Mouse (Mus musculus) heart, adult 2 months (tissue): ENCODE results near the gene Olfr138. TPM values are rescaled to one million over a fixed set of nuclear protein-coding genes. Genes with fewer than 3 reads are reported as not detected.

Experiments used
- DNase-seq, 2 experiments: peaks; one replicate each; pipeline ENCODE4 v3.0.0; 2021
- H3K27ac ChIP-seq: fragments of 200-600 bp; 2 replicates; pipeline ENCODE4 v1.8.1; 2022
- H3K27me3 ChIP-seq: fragments of 200-500 bp; 2 replicates; pipeline ENCODE4 v1.6.1; 2012; ENCODE audit warnings: mild to moderate bottlenecking, low read length, inconsistent platforms, mixed read lengths; ENCODE audit not compliant: control insufficient read depth, insufficient read depth
- H3K36me3 ChIP-seq: fragments of 200-500 bp; 2 replicates; pipeline ENCODE4 v1.6.1; 2012; ENCODE audit warnings: low read length, inconsistent platforms; ENCODE audit not compliant: control insufficient read depth, insufficient read depth
- H3K4me1 ChIP-seq: fragments of 200-500 bp; 2 replicates; pipeline ENCODE4 v1.6.1; 2011; ENCODE audit warnings: low read length; ENCODE audit not compliant: control insufficient read depth, insufficient read depth
- H3K4me3 ChIP-seq: fragments of 200-600 bp; 2 replicates; pipeline ENCODE4 v1.8.1; 2022
- H3K79me2 ChIP-seq: fragments of 200-500 bp; replicated peaks from 2 replicates; pipeline ENCODE4 v1.6.1; 2012; ENCODE audit warnings: mild to moderate bottlenecking, inconsistent platforms, low read length, moderate library complexity, mixed read lengths; ENCODE audit not compliant: control insufficient read depth, insufficient read depth
- H3K9ac ChIP-seq: fragments of 200-500 bp; 2 replicates; pipeline ENCODE4 v1.6.1; 2012; ENCODE audit warnings: low read depth, mild to moderate bottlenecking, control low read depth, inconsistent platforms, low read length, mixed read lengths
- CTCF ChIP-seq: fragments of 200-600 bp; IDR thresholded peaks from 2 replicates; pipeline ENCODE4 v1.8.1; 2022; ENCODE audit warnings: antibody characterized with exemption, mild to moderate bottlenecking, moderate library complexity
- EP300 ChIP-seq: fragments of 200-500 bp; IDR thresholded peaks from 2 replicates; pipeline ENCODE4 v1.6.1; 2011; ENCODE audit warnings: low read depth, low read length, control low read depth; ENCODE audit not compliant: insufficient read depth
- POLR2A ChIP-seq: fragments of 200-500 bp; IDR thresholded peaks from 2 replicates; pipeline ENCODE4 v1.6.1; 2011; ENCODE audit warnings: mild to moderate bottlenecking, low read depth, low read length, control low read depth; ENCODE audit not compliant: insufficient read depth
- WGBS: fragments of 180-500 bp; shearing (Covaris S2); methylation state at CpG from one replicate; pipeline ENCODE4 v1.1.7; 2018; 5-methylcytosine and 5-hydroxymethylcytosine counted together
- intact Hi-C: fragments of 180-260 bp; cut with DNase I; formaldehyde crosslinking; loops from one replicate; pipeline ENCODE4 v1.15.1; 2025
- long read RNA-seq: library from polyadenylated mRNA; stranded (forward); transcript quantifications from one replicate; pipeline ENCODE4 v2.0.0, GENCODE M21; 2021
- polyA plus RNA-seq: library from polyadenylated mRNA; depleted of rRNA; stranded (reverse); fragments of >200 nt; gene quantifications from 2 replicates; pipeline ENCODE4 v1.2.3, GENCODE M21; 2012; rRNA removed
- total RNA-seq, 2 experiments: library from RNA; stranded (reverse); gene quantifications; 2 replicates each; pipeline ENCODE4 v1.2.3; 2021

Gene Olfr138
- total RNA-seq (not detected), polyA plus RNA-seq (not detected in 2 replicates)
- long read RNA-seq = 0 reads

- no peaks in the 10 kb centered on the region for H3K36me3 ChIP-seq
- H3K27me3 ChIP-seq = no peaks in the 10 kb centered on the region
- no peak within 1 kb of the TSS for H3K9ac ChIP-seq
- no peak within 1 kb of the TSS for H3K27ac ChIP-seq
- H3K79me2 ChIP-seq = no peaks in the 10 kb centered on the region
- H3K4me1 ChIP-seq = no peaks in the 10 kb centered on the region
- H3K4me3 ChIP-seq = no peak within 1 kb of the TSS
- no peak for TF ChIP-seq POLR2A
- no peak for TF ChIP-seq EP300
- TF ChIP-seq CTCF = no peak
- intact Hi-C loops = no loop called here
- no peak for DNase-seq
- WGBS = 41% methylated on average over 1 of the region's 1 CpGs
Observed at GRCm38 (mm10) chr17:38260735-38261134, at the start of gene Olfr138. Olfr138 (plus strand) TSS chr17:38261035.

GRCm38 (mm10) chr17:38307470-38307869, 46.6 kb downstream of the Olfr138 start, which contains the start of gene Olfr137:
Olfr137 (minus strand) TSS chr17:38307570.
- intact Hi-C loops = no loop called here
- Histone ChIP-seq H3K27ac (no peak within 1 kb of the TSS), H3K9ac (no peak within 1 kb of the TSS), H3K4me3 (no peak within 1 kb of the TSS), H3K79me2 (no peaks in the 10 kb centered on the region), H3K27me3 (no peaks in the 10 kb centered on the region), H3K36me3 (no peaks in the 10 kb centered on the region), H3K4me1 (no peaks in the 10 kb centered on the region)
- no peak for DNase-seq
- TF ChIP-seq CTCF = no peak
- no peak for TF ChIP-seq POLR2A
- TF ChIP-seq EP300 = no peak

Other genes with a start within 250 kb of the Olfr138 start
- not detected for gene Olfr129, start 201.0 kb upstream of the Olfr138 start, total RNA-seq
- not detected in 2 replicates for gene Olfr129, start 201.0 kb upstream of the Olfr138 start, polyA plus RNA-seq
- gene Olfr130, start 197.1 kb upstream of the Olfr138 start, total RNA-seq = not detected
- gene Olfr130, start 197.1 kb upstream of the Olfr138 start, polyA plus RNA-seq = not detected in 2 replicates
- not detected for gene Olfr131, start 172.3 kb upstream of the Olfr138 start, total RNA-seq
- gene Olfr131, start 172.3 kb upstream of the Olfr138 start, polyA plus RNA-seq = not detected in 2 replicates
- gene Olfr132, start 126.5 kb upstream of the Olfr138 start, total RNA-seq = not detected
- not detected in 2 replicates for gene Olfr132, start 126.5 kb upstream of the Olfr138 start, polyA plus RNA-seq
- not detected for gene Olfr133, start 115.8 kb upstream of the Olfr138 start, total RNA-seq
- gene Olfr133, start 115.8 kb upstream of the Olfr138 start, polyA plus RNA-seq = not detected in 2 replicates
- gene Olfr134, start 89.6 kb upstream of the Olfr138 start, total RNA-seq = not detected
- not detected in 2 replicates for gene Olfr134, start 89.6 kb upstream of the Olfr138 start, polyA plus RNA-seq
- not detected for gene Olfr135, start 56.7 kb upstream of the Olfr138 start, total RNA-seq
- not detected in 2 replicates for gene Olfr135, start 56.7 kb upstream of the Olfr138 start, polyA plus RNA-seq
- gene Olfr137, start 46.5 kb downstream of the Olfr138 start, total RNA-seq = not detected
- gene Olfr137, start 46.5 kb downstream of the Olfr138 start, polyA plus RNA-seq = not detected in 2 replicates
- not detected for gene Olfr136, start 68.8 kb downstream of the Olfr138 start, total RNA-seq
- not detected in 2 replicates for gene Olfr136, start 68.8 kb downstream of the Olfr138 start, polyA plus RNA-seq
- gene Esp36, start 159.2 kb downstream of the Olfr138 start, total RNA-seq = not detected
- gene Esp36, start 159.2 kb downstream of the Olfr138 start, polyA plus RNA-seq = not detected in 2 replicates